29 mouse cellular contexts compared by ENCODE assay signal in the genomic region with DNA sequence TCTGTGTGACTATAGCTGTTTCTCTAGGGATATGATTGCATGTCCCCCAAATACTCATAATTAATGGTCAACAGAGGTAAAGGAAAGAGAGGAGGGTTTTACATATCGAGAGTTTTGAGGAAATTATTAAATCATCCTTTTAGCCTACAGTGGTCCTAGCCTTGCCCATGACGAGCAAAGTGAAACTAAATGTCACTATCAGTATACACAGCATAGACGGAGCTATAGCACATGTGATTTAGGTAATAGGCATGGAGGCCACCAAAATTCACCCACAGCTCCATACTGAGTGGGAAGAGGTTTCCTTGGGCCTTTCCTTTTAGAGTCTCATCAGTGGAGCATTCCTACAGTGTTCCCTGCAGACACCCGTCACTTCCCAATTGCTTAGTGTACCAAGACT. TPM values are rescaled to one million over a fixed set of nuclear protein-coding genes. Genes with fewer than 3 reads are reported as not detected.
DNase-seq lines count a peak whose midpoint lies in the region; ATAC-seq and TF ChIP-seq lines count a peak whose summit lies in the region.
"Had no signal": no experiment of that assay in that cellular context is flagged by ENCODE, and none has a peak within 500 bp of the region (broad histone marks: within the 10 kb centered on the region; RNA-seq: fewer than 3 reads in every experiment).

No protein-coding gene starts in this region.

- no peaks in the 10 kb centered on the region for H3K36me3 ChIP-seq in MEL (ENCODE audit: control insufficient read depth in 1 of 2, insufficient read depth in 2 of 2, low read length in 2 of 2)
- no peaks in the 10 kb centered on the region for H3K36me3 ChIP-seq in neural tube, embryonic 15.5 days
- no peaks in the 10 kb centered on the region for H3K36me3 ChIP-seq in hindbrain, postnatal 0 days (ENCODE audit: insufficient read depth, low read length)
- H3K36me3 ChIP-seq: embryonic facial prominence, embryonic 10.5 days; embryonic facial prominence, embryonic 13.5 days; forebrain, embryonic 10.5 days; hindbrain, embryonic 10.5 days had no signal

- H3K9me3 ChIP-seq in MEL (replicated peaks; ENCODE audit: insufficient read depth, low read length): no peaks in the 10 kb centered on the region
- H3K9me3 ChIP-seq in neural tube, embryonic 15.5 days (replicated peaks): no peaks in the 10 kb centered on the region
- no peaks in the 10 kb centered on the region for H3K9me3 ChIP-seq in hindbrain, postnatal 0 days (ENCODE audit: low read length)
- H3K9me3 ChIP-seq: embryonic facial prominence, embryonic 10.5 days; embryonic facial prominence, embryonic 13.5 days; forebrain, embryonic 10.5 days; forebrain, embryonic 13.5 days; hindbrain, embryonic 10.5 days had no signal

- no peaks in the 10 kb centered on the region for H3K79me2 ChIP-seq in MEL (ENCODE audit: control insufficient read depth, insufficient read depth, low read length, poor library complexity)

- no peak overlapping the region for H3K27ac ChIP-seq in MEL (ENCODE audit: control insufficient read depth, low read depth, low read length)
- no peak overlapping the region for H3K27ac ChIP-seq in neural tube, embryonic 15.5 days (replicated peaks)
- no peak overlapping the region for H3K27ac ChIP-seq in cerebellum, adult 2 months (ENCODE audit: insufficient read depth, low read length)
- H3K27ac ChIP-seq in hindbrain, postnatal 0 days: no peak overlapping the region
- H3K27ac ChIP-seq: embryonic facial prominence, embryonic 10.5 days; embryonic facial prominence, embryonic 13.5 days; forebrain, embryonic 10.5 days; forebrain, embryonic 13.5 days; hindbrain, embryonic 10.5 days; hindbrain, embryonic 14.5 days had no signal

- H3K9ac ChIP-seq in MEL (ENCODE audit: control insufficient read depth, low read depth, low read length, poor library complexity, severe bottlenecking): no peak overlapping the region
- no peak overlapping the region for H3K9ac ChIP-seq in neural tube, embryonic 15.5 days (replicated peaks)
- H3K9ac ChIP-seq in hindbrain, postnatal 0 days (replicated peaks; ENCODE audit: low read length): no peak overlapping the region
- H3K9ac ChIP-seq: embryonic facial prominence, embryonic 13.5 days; forebrain, embryonic 13.5 days; hindbrain, embryonic 14.5 days had no signal

- TF ChIP-seq RAD21 in MEL (IDR thresholded peaks at IDR 0.05; ENCODE audit: low read depth, low read length): no peak

- no peak overlapping the region for H3K4me2 ChIP-seq in neural tube, embryonic 15.5 days
- no peak overlapping the region for H3K4me2 ChIP-seq in hindbrain, postnatal 0 days (ENCODE audit: low read depth, low read length)
- H3K4me2 ChIP-seq: embryonic facial prominence, embryonic 13.5 days; forebrain, embryonic 13.5 days; heart, embryonic 11.5 days; hindbrain, embryonic 14.5 days had no signal

- peaks cover 0 to 6% of the 10 kb centered on the region in 2 experiments; a peak in 1 of 4 replicates for H3K27me3 ChIP-seq in MEL (ENCODE audit: control insufficient read depth in 1 of 2, insufficient read depth in 2 of 2, low read length in 2 of 2)
- no peaks in the 10 kb centered on the region for H3K27me3 ChIP-seq in neural tube, embryonic 15.5 days (replicated peaks)
- H3K27me3 ChIP-seq in cerebellum, adult 2 months (ENCODE audit: control insufficient read depth, insufficient read depth, low read length): no peaks in the 10 kb centered on the region
- H3K27me3 ChIP-seq in hindbrain, postnatal 0 days (ENCODE audit: insufficient read depth, low read length): no peaks in the 10 kb centered on the region
- H3K27me3 ChIP-seq: embryonic facial prominence, embryonic 13.5 days; forebrain, embryonic 13.5 days; Patski had no signal

- 91% methylated on average over 4 of the region's 4 CpGs for whole genome bisulfite sequencing in neural tube, embryonic 15.5 days
- 84% methylated on average over 4 of the region's 4 CpGs for WGBS in cerebellum, adult 2 months
- 85% methylated on average over 4 of the region's 4 CpGs for WGBS in hindbrain, postnatal 0 days

- DNase-seq in 416B (ENCODE audit: low read depth) (peak; percentile 42), MEL (ENCODE audit: low read depth, low spot score) (peak; percentile 7)
- DNase-seq in cerebellum, postnatal 14 days: no peak
- no peak for DNase-seq in cerebellum, adult 2 months
- DNase-seq in hindbrain, postnatal 0 days (ENCODE audit: low spot score): no peak
- DNase-seq: adrenal gland, postnatal 10 days; adrenal gland, postnatal 36 days; B cell, adult 2 months; cerebellum, adult 11-12 months; cerebellum, adult 9-10 months; cerebellum, postnatal 25 days; embryo, embryonic 11 days; gastrocnemius, postnatal 10 days; gastrocnemius, postnatal 36 days; heart, adult 11 months; kidney, adult 11 months had no signal

- ATAC-seq in hematopoietic stem cell, adult 5-6 weeks (replicated peaks in 1 of 2; ENCODE audit: insufficient read depth in 1 of 2, low FRiP score in 2 of 2, low TSS enrichment in 1 of 2, low read depth in 1 of 2, poor library complexity in 2 of 2, severe bottlenecking in 2 of 2): peak; percentile 51 to 62; a peak in 3 of 4 replicates
- ATAC-seq in megakaryocyte progenitor cell, adult 5-6 weeks (replicated peaks; ENCODE audit: poor library complexity): peak; percentile 71
- no peak for ATAC-seq in neural tube, embryonic 15.5 days (ENCODE audit: low FRiP score)
- ATAC-seq in hindbrain, postnatal 0 days: no peak
- ATAC-seq: forebrain, embryonic 13.5 days; forebrain, embryonic 16.5 days; Patski had no signal

- TF ChIP-seq POLR2A in MEL (IDR thresholded peaks at IDR 0.05; ENCODE audit: control insufficient read depth in 1 of 2, insufficient read depth in 1 of 2, low read depth in 1 of 2, low read length in 2 of 2, poor library complexity in 1 of 2): no peak
- TF ChIP-seq POLR2A in cerebellum, adult 2 months (IDR thresholded peaks at IDR 0.05; ENCODE audit: borderline replicate concordance, insufficient read depth, low read length): no peak

- no peak for TF ChIP-seq EP300 in MEL (IDR thresholded peaks at IDR 0.05; ENCODE audit: low read depth in 1 of 2, low read length in 2 of 2)

- TF ChIP-seq CTCF in MEL (IDR thresholded peaks at IDR 0.05 in 2 of 3, conservative IDR thresholded peaks at IDR 0.05 in 1 of 3; ENCODE audit: control insufficient read depth in 1 of 3, insufficient read depth in 1 of 3, low read depth in 2 of 3, low read length in 3 of 3, poor library complexity in 1 of 3, severe bottlenecking in 1 of 3): no peak
- no peak for TF ChIP-seq CTCF in cerebellum, adult 2 months (IDR thresholded peaks at IDR 0.05; ENCODE audit: borderline replicate concordance, insufficient read depth, low read depth, low read length)
- no peak for TF ChIP-seq CTCF in hindbrain, postnatal 0 days (IDR thresholded peaks at IDR 0.05; ENCODE audit: low read depth)

- peak overlapping the region; percentile 27 to 51; a peak in 3 of 4 replicates for H3K4me3 ChIP-seq in MEL (ENCODE audit: control insufficient read depth in 1 of 2, insufficient read depth in 1 of 2, low read depth in 2 of 2, low read length in 2 of 2)
- H3K4me3 ChIP-seq in neural tube, embryonic 15.5 days (replicated peaks): no peak overlapping the region
- H3K4me3 ChIP-seq in cerebellum, adult 2 months (replicated peaks; ENCODE audit: insufficient read depth, low read depth, low read length): no peak overlapping the region
- H3K4me3 ChIP-seq in hindbrain, postnatal 0 days (ENCODE audit: low read length): no peak overlapping the region
- H3K4me3 ChIP-seq: embryonic facial prominence, embryonic 10.5 days; embryonic facial prominence, embryonic 13.5 days; erythroblast, embryonic 14.5 days; forebrain, embryonic 10.5 days; forebrain, embryonic 13.5 days; hindbrain, embryonic 10.5 days had no signal

- no peaks in the 10 kb centered on the region; a peak in 1 of 4 replicates for H3K4me1 ChIP-seq in MEL (ENCODE audit: control insufficient read depth in 1 of 2, insufficient read depth in 2 of 2, low read length in 2 of 2)
- no peaks in the 10 kb centered on the region for H3K4me1 ChIP-seq in neural tube, embryonic 15.5 days
- H3K4me1 ChIP-seq in cerebellum, adult 2 months (ENCODE audit: control insufficient read depth, insufficient read depth, low read length): no peaks in the 10 kb centered on the region
- H3K4me1 ChIP-seq in hindbrain, postnatal 0 days (ENCODE audit: insufficient read depth, low read length): no peaks in the 10 kb centered on the region
- H3K4me1 ChIP-seq: embryonic facial prominence, embryonic 10.5 days; embryonic facial prominence, embryonic 13.5 days; forebrain, embryonic 10.5 days; forebrain, embryonic 13.5 days; hindbrain, embryonic 10.5 days had no signal

TF ChIP-seq in MEL, 35 proteins besides CTCF, POLR2A, EP300 and RAD21:
- TF ChIP-seq ETS1 (IDR thresholded peaks at IDR 0.05; ENCODE audit: low read depth, low read length) (no peak), HCFC1 (IDR thresholded peaks at IDR 0.05; ENCODE audit: low read depth, low read length) (no peak), TBP (IDR thresholded peaks at IDR 0.05; ENCODE audit: low read depth, low read length) (no peak), ZNF384 (IDR thresholded peaks at IDR 0.05; ENCODE audit: low read depth, low read length) (no peak), RCOR1 (IDR thresholded peaks at IDR 0.05; ENCODE audit: low read depth, low read length) (no peak), GATA1 (IDR thresholded peaks at IDR 0.05; ENCODE audit: low read depth, low read length) (no peak)
TF ChIP-seq in MEL: peak in this region for 0.

RNA-seq across cellular contexts. Expression of a gene that starts 15.7 kb away (rescaled TPM):
- not detected in 2 replicates for total RNA-seq in MEL (2012; rRNA removed)
- not detected for polyA plus RNA-seq in MEL (2012; ENCODE audit: insufficient read depth in 1 of 2, insufficient read length in 2 of 2, low read depth in 1 of 2, low replicate concordance in 2 of 2, missing spikeins in 1 of 2)
- 9.8 and 10.6 TPM in 2 replicates for total RNA-seq in hematopoietic stem cell, adult 5-6 weeks (2017)
- total RNA-seq in megakaryocyte progenitor cell, adult 5-6 weeks (2015): 0.71 and 1.6 TPM in 2 replicates
- 0.42 and 0.88 TPM in 2 replicates for total RNA-seq in megakaryocyte progenitor cell, adult 5-6 weeks (2017)
- polyA plus RNA-seq in neural tube, embryonic 15.5 days (2015; fragmentation: Nextera tagmentation; extraction: Ambion mirVana): 2.9 and 3.0 TPM in 2 replicates
- 6.0 and 6.6 TPM in 2 replicates for polyA plus RNA-seq in cerebellum, adult 2 months (2012; rRNA removed)
- 2.8 and 3.8 TPM in 2 replicates for total RNA-seq in hindbrain, postnatal 0 days (2014; rRNA removed)
- polyA plus RNA-seq in hindbrain, postnatal 0 days (2015; fragmentation: Nextera tagmentation; extraction: Ambion mirVana): 5.7 and 5.9 TPM in 2 replicates
- polyA plus RNA-seq: erythroblast, embryonic 14.5 days had no signal

Comparison
In these comparisons a context has a peak if more than half of its experiments do, and no peak if none do; other contexts are left out.
1. DNase-seq: peak in 416B (single experiment) and MEL (single experiment); none in cerebellum, postnatal 14 days (0 of 2), cerebellum, adult 2 months (0 of 2) and hindbrain, postnatal 0 days (single experiment).
2. H3K4me3 ChIP-seq: peak in MEL (2 of 2); none in neural tube, embryonic 15.5 days (single experiment), cerebellum, adult 2 months (single experiment) and hindbrain, postnatal 0 days (single experiment).
3. ATAC-seq: peak in hematopoietic stem cell, adult 5-6 weeks (2 of 2) and megakaryocyte progenitor cell, adult 5-6 weeks (single experiment); none in neural tube, embryonic 15.5 days (single experiment) and hindbrain, postnatal 0 days (single experiment).